Mouse (Mus musculus) lung, adult 2 months (tissue): ENCODE results near the gene Myh9. TPM values are rescaled to one million over a fixed set of nuclear protein-coding genes. Genes with fewer than 3 reads are reported as not detected.
A peak's percentile ranks its signal among the peaks of the same experiment; 100 is the strongest.

Source experiments
- DNase-seq: peaks from one replicate; pipeline ENCODE4 v3.0.0; 2022
- H3K4me1 ChIP-seq: fragments of 200-500 bp; 2 replicates; pipeline ENCODE4 v1.6.1; 2011; ENCODE audit warnings: low read length; ENCODE audit not compliant: control insufficient read depth, insufficient read depth
- H3K4me3 ChIP-seq: fragments of 200-500 bp; replicated peaks from 2 replicates; pipeline ENCODE3; 2011; ENCODE audit warnings: low read depth, mild to moderate bottlenecking, control low read depth, low read length; ENCODE audit errors: extremely low read depth
- CTCF ChIP-seq: fragments of 200-500 bp; IDR thresholded peaks from 2 replicates; pipeline ENCODE4 v1.5.1; 2011; ENCODE audit warnings: mild to moderate bottlenecking, low read length, control low read depth; ENCODE audit not compliant: insufficient read depth
- POLR2A ChIP-seq: fragments of 200-500 bp; IDR thresholded peaks from 2 replicates; pipeline ENCODE4 v1.6.1; 2011; ENCODE audit warnings: low read depth, mild to moderate bottlenecking, control low read depth, low read length, borderline replicate concordance; ENCODE audit errors: extremely low read depth
- WGBS: fragments of 180-500 bp; shearing (Covaris S2); methylation state at CpG from one replicate; pipeline ENCODE4 v1.1.7; 2018; 5-methylcytosine and 5-hydroxymethylcytosine counted together
- polyA plus RNA-seq: library from polyadenylated mRNA; depleted of rRNA; stranded (reverse); fragments of >200 nt; gene quantifications from 2 replicates; pipeline ENCODE4 v1.2.3, GENCODE M21; 2012

Gene Myh9
- polyA plus RNA-seq, 1 experiment: 162 TPM

DNA sequence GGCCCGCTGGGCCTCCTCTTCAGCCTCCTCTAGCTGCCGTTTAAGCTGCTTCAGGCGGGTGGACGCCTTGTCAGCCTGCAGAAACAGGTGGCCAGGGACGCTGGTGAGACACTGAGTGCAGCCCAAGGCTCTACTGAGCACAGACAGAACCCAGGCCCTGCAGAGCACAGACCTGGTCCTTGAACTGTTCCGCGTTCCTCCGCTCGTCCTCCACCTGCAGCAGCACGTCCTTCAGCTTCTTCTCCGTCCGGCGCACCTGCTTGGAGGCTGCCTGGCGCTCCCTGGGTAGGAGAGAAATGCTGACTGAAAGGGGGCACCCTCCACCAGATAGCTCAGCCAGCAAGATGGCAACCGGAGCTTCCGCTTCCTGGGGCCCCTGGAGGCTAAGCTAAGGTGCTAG lies 78.9 kb downstream of the Myh9 start:
- Histone ChIP-seq H3K4me3 (no peak overlapping the region), H3K4me1 (peaks cover 14% of the 10 kb centered on the region)
- TF ChIP-seq POLR2A: no peak
- TF ChIP-seq CTCF: no peak
- WGBS: 91% methylated on average over 16 of the region's 16 CpGs
- no peak for DNase-seq

GRCm38 (mm10) chr15:77761561-77762380 lies 80.2 kb downstream of the Myh9 start:
- peak; percentile 58 for TF ChIP-seq CTCF
- TF ChIP-seq POLR2A: no peak
- Histone ChIP-seq H3K4me3 (no peak overlapping the region), H3K4me1 (peaks cover 14% of the 10 kb centered on the region)
- no peak for DNase-seq
- 76% methylated on average over 22 of the region's 22 CpGs for WGBS

GRCm38 (mm10) chr15:77761083-77761482 lies 80.9 kb downstream of the Myh9 start:
- Histone ChIP-seq H3K4me3 (no peak overlapping the region), H3K4me1 (peaks cover 14% of the 10 kb centered on the region)
- no peak for TF ChIP-seq POLR2A
- DNase-seq: peak; percentile 4
- WGBS: 89% methylated on average over 7 of the region's 7 CpGs

- no peak overlapping the region for H3K4me3 ChIP-seq
- TF ChIP-seq CTCF (no peak), POLR2A (no peak)
- H3K4me1 ChIP-seq: peaks cover 8% of the 10 kb centered on the region; the same call in 1 of the 2 replicates
- DNase-seq: no peak
- 86% methylated on average over 14 of the region's 16 CpGs for WGBS
These were observed 81.9 kb downstream of the Myh9 start for GRCm38 (mm10) chr15:77760037-77760436.

GRCm38 (mm10) chr15:77757586-77758226 lies 84.3 kb downstream of the Myh9 start:
- TF ChIP-seq POLR2A (no peak), CTCF (no peak)
- no peaks in the 10 kb centered on the region for H3K4me1 ChIP-seq
- DNase-seq: no peak
- no peak overlapping the region for H3K4me3 ChIP-seq
- 74% methylated on average over 4 of the region's 4 CpGs for WGBS

DNA sequence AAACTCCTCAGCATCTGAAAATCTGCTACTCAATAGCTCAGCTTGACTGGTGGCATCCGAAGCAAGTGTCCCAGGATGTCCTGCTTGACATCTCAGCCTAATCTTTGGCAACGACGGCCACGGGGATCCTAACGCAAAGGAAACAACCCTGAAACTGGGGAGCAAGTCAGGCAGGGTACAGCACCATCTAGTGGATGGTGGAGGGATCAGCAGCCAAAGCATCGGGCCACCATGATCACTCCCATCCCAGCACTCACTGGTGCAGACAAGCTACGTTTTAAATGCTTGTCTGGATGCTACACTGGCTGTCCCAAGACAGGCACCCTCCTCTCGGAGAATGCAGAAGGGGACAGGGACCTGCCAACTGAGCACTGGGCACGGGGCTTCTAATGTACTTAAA lies 85.1 kb downstream of the Myh9 start, which contains the start of gene Apol8:
TSS of gene Apol8 (minus strand) at position 156 of the 400 bp plus-strand sequence.
- no peak within 1 kb of the TSS for H3K4me3 ChIP-seq
- WGBS: 3% methylated on average over 9 of the region's 9 CpGs
- H3K4me1 ChIP-seq: no peaks in the 10 kb centered on the region
- DNase-seq: peak; percentile 47
- TF ChIP-seq POLR2A (no peak), CTCF (peak; percentile 97)

DNA sequence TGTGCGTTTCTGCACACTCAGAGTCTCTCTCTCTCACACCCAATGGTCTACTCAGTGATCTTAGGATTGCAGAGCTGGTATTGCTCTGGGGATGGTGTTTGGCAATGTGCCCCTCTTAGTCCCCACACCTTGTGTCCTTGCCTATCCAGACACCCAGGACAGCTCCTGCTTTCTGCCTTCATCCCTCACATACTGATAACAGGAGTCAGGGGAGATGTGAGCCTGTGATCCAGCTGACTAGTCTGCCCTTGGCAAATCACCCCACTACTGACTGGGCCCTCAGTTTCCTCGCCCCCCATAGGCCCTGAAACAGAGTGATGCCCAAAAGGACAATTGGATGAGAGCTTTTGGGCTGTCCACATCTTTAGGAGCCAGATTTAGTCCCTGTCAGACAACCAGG lies 85.9 kb downstream of the Myh9 start:
- DNase-seq: no peak
- 57% methylated on average over 2 of the region's 2 CpGs for WGBS
- TF ChIP-seq CTCF (no peak), POLR2A (no peak)
- H3K4me3 ChIP-seq: no peak overlapping the region
- no peaks in the 10 kb centered on the region for H3K4me1 ChIP-seq

DNA sequence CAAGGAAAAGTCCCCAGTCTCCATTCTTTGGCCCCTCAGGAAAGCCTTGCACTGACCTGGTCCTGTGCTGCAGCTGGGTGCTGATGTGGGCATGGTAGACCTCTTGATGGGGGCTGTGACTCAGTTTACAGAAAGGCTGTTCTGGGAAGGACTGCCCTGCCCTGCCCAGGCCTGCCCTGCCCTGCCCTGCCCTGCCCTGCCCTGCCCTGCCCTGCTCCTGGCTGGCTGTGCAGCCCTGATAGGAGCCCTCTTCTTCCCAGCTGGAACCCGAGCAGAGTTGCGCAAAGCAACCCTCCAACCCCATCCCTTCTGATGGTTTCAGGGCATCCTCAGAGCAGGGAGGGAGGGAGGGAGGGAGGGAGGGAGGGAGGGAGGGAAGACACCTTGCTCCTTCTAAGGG lies 86.8 kb downstream of the Myh9 start:
- TF ChIP-seq POLR2A (no peak), CTCF (no peak)
- Histone ChIP-seq H3K4me3 (no peak overlapping the region), H3K4me1 (no peaks in the 10 kb centered on the region)
- WGBS: 60% methylated on average over 1 of the region's 2 CpGs
- DNase-seq: no peak

DNA sequence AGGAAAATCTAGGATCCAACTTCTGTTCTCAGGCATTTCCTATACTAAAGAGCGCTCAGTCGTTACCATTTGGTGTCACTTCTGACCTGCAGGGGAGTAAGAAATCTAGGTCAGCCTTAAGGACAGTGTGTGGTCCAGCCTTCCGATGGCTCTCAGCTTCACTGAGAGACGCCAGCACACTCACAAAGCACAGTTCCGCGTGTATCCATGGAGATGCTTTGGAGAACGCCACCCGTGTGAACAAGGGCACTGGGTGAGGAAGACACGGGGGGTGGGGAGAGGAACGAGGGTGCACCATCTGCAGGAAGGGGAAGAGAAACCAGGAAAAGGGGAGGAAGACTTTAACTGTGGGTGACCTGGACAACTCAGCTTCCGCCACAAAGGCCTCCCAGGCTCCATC lies 89.5 kb downstream of the Myh9 start:
- Histone ChIP-seq H3K4me3 (no peak overlapping the region), H3K4me1 (no peaks in the 10 kb centered on the region)
- WGBS: 41% methylated on average over 11 of the region's 11 CpGs
- no peak for DNase-seq
- TF ChIP-seq POLR2A (no peak), CTCF (no peak)

DNA sequence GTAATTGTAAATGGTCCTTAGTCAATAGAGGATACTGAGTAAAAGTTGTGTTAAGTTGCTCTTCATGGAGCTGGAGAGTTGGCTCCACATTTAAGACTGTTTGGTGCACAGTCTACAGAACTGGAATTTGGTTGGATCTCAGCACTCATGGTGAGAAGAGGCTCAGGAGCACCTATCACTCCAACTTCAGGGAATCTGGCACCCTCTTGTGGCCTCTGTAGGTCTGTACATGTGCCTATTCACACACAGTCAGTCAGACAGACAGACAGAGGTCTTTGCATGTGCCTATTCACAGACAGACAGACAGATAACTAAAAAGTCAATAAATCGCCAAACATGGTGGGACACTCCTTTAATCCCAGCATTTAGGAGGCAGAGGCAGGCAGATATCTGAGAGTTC lies 91.5 kb downstream of the Myh9 start:
- 22% methylated on average over 1 of the region's 1 CpGs for WGBS
- no peak for DNase-seq
- TF ChIP-seq CTCF: peak; percentile 65
- no peak for TF ChIP-seq POLR2A
- no peaks in the 10 kb centered on the region for H3K4me1 ChIP-seq
- H3K4me3 ChIP-seq: no peak overlapping the region
